Mouse (Mus musculus): ENCODE data around the gene Gm4553.
"Not testable (repeated sequence)": the region's sequence is repeated elsewhere in the genome, so short reads cannot be mapped to it uniquely, and the experiment has no call there.

Gene Gm4553

DNA sequence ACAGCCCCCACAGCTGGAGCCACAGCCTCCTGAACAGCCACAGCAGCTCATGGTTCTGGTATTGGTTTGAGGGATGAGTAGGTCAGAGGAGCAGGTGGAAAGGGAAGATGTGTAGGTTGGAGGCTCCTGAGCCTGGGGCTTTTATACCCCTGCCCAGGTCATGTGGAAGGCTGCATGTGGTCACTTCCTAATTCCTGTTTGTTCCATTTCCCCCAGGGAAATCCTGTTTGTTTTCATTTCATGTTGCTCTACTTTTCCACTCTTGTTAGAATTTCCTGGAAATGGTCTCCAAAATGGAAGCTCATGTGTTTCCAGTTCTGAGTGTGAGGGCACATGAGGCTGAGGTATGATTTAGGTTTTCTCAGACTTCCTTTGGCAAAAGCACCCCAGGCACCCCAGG is at the start of gene Gm4553:
Gm4553 (minus strand) TSS at position 101 of the 400 bp plus-strand sequence.
- TF ChIP-seq GATA4 (IDR thresholded peaks at IDR 0.05; ENCODE audit: insufficient replicate concordance, low read length): not testable (repeated sequence)

GRCm38 (mm10) chr7:142211559-142211958 is 46.0 kb upstream of the Gm4553 start, which contains the start of gene Gm7579:
Gene Gm7579 (plus strand): TSS chr7:142211859.
- no peak for TF ChIP-seq GATA4 (IDR thresholded peaks at IDR 0.05; ENCODE audit: insufficient replicate concordance, low read length)

GRCm38 (mm10) chr7:142205488-142205887 is 39.9 kb upstream of the Gm4553 start:
- no peak for TF ChIP-seq GATA4 (IDR thresholded peaks at IDR 0.05; ENCODE audit: insufficient replicate concordance, low read length)

- TF ChIP-seq GATA4 (IDR thresholded peaks at IDR 0.05; ENCODE audit: insufficient replicate concordance, low read length): no peak
Observed at GRCm38 (mm10) chr7:142201064-142201463, 35.5 kb upstream of the Gm4553 start, which contains the start of gene Krtap5-3. Gene Krtap5-3 (plus strand): TSS chr7:142201364.

GRCm38 (mm10) chr7:142198748-142199147 is 33.2 kb upstream of the Gm4553 start:
- TF ChIP-seq GATA4 (IDR thresholded peaks at IDR 0.05; ENCODE audit: insufficient replicate concordance, low read length): no peak

- no peak for TF ChIP-seq GATA4 (IDR thresholded peaks at IDR 0.05; ENCODE audit: insufficient replicate concordance, low read length)
Observed at GRCm38 (mm10) chr7:142190289-142190688, 24.8 kb upstream of the Gm4553 start, which contains the start of gene Gm10153. Gene Gm10153 (minus strand): TSS chr7:142190389.

- TF ChIP-seq GATA4 (IDR thresholded peaks at IDR 0.05; ENCODE audit: insufficient replicate concordance, low read length): no peak
Observed at GRCm38 (mm10) chr7:142188156-142188555, 22.6 kb upstream of the Gm4553 start.

- TF ChIP-seq GATA4 (IDR thresholded peaks at IDR 0.05; ENCODE audit: insufficient replicate concordance, low read length): no peak
Observed at GRCm38 (mm10) chr7:142181021-142181420, 15.5 kb upstream of the Gm4553 start.

GRCm38 (mm10) chr7:142178685-142179084 is 13.1 kb upstream of the Gm4553 start:
- no peak for TF ChIP-seq GATA4 (IDR thresholded peaks at IDR 0.05; ENCODE audit: insufficient replicate concordance, low read length)

DNA sequence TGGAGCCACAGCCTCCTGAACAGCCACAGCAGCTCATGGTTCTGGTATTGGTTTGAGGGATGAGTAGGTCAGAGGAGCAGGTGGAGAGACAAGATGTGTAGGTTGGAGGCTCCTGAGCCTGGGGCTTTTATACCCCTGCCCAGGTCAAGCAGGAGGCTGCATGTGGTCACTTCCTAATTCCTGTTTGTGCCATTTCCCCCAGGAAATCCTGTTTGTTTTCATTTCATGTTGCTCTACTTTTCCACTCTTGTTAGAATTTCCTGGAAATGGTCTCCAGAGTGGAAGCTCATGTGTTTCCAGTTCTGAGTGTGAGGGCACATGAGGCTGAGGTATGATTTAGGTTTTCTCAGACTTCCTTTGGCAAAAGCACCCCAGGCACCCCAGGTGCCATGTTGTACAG is 10.4 kb upstream of the Gm4553 start, which contains the start of gene Krtap5-2:
Krtap5-2 (minus strand) TSS at position 101 of the 400 bp plus-strand sequence.
- not testable (repeated sequence) for TF ChIP-seq GATA4 (IDR thresholded peaks at IDR 0.05; ENCODE audit: insufficient replicate concordance, low read length)

DNA sequence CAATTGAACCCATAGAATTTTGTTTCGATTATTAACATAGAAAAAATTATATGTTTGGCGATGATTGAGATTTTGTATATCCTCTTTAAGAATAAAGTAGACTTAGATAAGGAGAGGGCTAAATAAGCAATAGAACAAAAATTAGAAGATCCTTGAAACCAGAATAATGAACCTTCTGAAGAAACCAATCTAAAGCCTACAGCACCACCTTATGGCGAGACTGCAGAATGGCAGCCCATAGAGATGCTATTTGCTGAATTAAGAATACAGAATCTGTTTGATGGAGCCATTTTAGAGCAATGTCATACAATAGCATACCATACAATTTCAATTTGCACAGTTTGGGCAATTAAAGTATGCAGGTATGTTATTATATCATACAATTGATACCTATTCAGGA is 4.3 kb upstream of the Gm4553 start:
- no peak for TF ChIP-seq GATA4 (IDR thresholded peaks at IDR 0.05; ENCODE audit: insufficient replicate concordance, low read length)

DNA sequence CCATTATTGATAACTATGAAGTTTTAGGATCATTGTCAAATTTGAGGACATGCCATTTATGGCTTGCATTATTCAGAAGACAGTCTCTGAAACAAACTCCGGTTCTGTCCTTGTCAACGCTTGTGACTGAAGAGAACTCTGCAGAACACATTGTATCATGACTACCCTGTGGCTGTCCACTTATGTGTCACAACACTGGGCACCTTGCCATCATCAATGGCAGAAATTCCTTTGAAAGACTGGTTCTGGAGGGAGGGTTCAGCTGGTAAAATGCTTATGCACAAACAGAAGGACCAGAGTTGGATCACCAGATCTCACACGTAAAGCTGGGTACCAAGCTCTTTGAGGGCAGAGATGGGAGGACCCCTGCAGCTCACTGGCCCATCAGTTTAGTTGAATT is 6.2 kb downstream of the Gm4553 start:
- TF ChIP-seq GATA4 (IDR thresholded peaks at IDR 0.05; ENCODE audit: insufficient replicate concordance, low read length): no peak

GRCm38 (mm10) chr7:142157013-142157412 is 8.5 kb downstream of the Gm4553 start, which contains the start of gene Gm29735:
Gene Gm29735 (minus strand): TSS chr7:142157113.
- TF ChIP-seq GATA4 (IDR thresholded peaks at IDR 0.05; ENCODE audit: insufficient replicate concordance, low read length): not testable (repeated sequence)

- TF ChIP-seq GATA4 (IDR thresholded peaks at IDR 0.05; ENCODE audit: insufficient replicate concordance, low read length): no peak
Observed at GRCm38 (mm10) chr7:142155308-142155707, 10.2 kb downstream of the Gm4553 start.

GRCm38 (mm10) chr7:142152191-142152590 is 13.3 kb downstream of the Gm4553 start:
- no peak for TF ChIP-seq GATA4 (IDR thresholded peaks at IDR 0.05; ENCODE audit: insufficient replicate concordance, low read length)

DNA sequence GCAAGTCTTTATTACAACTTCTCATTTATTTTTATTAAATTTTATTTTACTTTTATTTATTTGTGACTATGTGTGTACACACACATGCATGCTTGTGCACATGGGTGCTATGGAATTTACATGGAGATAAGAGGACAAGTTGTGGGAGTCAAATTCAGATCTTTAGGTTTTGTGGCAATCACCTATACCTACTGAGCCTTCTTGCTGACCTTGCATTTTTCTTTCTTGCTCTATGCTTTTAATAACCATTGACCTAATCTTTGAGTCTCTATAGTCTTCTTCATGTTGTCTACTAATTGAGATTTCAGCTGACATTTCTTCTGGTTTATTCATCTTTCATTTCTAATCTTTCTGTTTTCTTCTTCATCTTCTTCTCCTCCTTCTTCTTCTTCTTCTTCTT is 16.9 kb downstream of the Gm4553 start:
- TF ChIP-seq GATA4 (IDR thresholded peaks at IDR 0.05; ENCODE audit: insufficient replicate concordance, low read length): no peak

DNA sequence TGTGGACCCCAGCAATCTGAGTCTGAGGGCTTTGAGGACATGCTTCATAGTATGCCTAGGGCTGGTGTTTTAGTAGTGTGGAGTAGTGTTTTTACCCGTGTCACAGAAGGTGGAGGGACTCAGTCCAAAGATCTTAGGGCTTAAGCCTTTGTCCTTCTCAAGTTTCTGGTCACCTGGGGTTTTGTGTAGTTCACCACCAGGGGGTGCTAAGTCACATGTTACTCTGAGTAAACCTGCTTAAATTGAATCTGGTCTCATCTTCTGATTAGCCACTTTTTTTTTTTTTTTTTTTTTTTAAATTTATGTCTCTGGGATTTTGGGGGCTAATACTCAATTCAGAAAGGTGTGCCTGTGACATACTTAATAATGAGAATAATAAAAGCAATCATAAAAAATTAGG is 19.5 kb downstream of the Gm4553 start:
- no peak for TF ChIP-seq GATA4 (IDR thresholded peaks at IDR 0.05; ENCODE audit: insufficient replicate concordance, low read length)
